Mouse (Mus musculus) liver, embryonic 12.5 days (tissue): Measurements from ENCODE around the gene Traf1. TPM values are rescaled to one million over a fixed set of nuclear protein-coding genes. Genes with fewer than 3 reads are reported as not detected.

Source experiments
- ATAC-seq: fragments of 200-750 bp; cut with Nextera tagmentation; 2 replicates; pipeline ENCODE4 v1.8.0; 2017; ENCODE audit warnings: moderate number of reproducible peaks, mild to moderate bottlenecking, moderate library complexity
- H3K27ac ChIP-seq: fragments of 300-500 bp; sonication (generic); 2 replicates; pipeline ENCODE4 v1.5.1; 2016; ENCODE audit warnings: mild to moderate bottlenecking
- H3K27me3 ChIP-seq: fragments of 300-500 bp; sonication (generic); replicated peaks from 2 replicates; pipeline ENCODE4 v1.6.1; 2016; ENCODE audit warnings: mild to moderate bottlenecking, moderate library complexity
- H3K36me3 ChIP-seq: fragments of 300-500 bp; sonication (generic); 2 replicates; pipeline ENCODE4 v1.6.1; 2016; ENCODE audit warnings: mild to moderate bottlenecking, moderate library complexity
- H3K4me1 ChIP-seq: fragments of 300-500 bp; sonication (generic); 2 replicates; pipeline ENCODE4 v1.6.1; 2016
- H3K4me2 ChIP-seq: fragments of 300-500 bp; sonication (generic); 2 replicates; pipeline ENCODE4 v1.6.1; 2016; ENCODE audit warnings: mild to moderate bottlenecking, moderate library complexity
- H3K4me3 ChIP-seq: fragments of 300-500 bp; sonication (generic); 2 replicates; pipeline ENCODE4 v1.5.1; 2016; ENCODE audit warnings: mild to moderate bottlenecking, moderate library complexity
- H3K9ac ChIP-seq: fragments of 300-500 bp; sonication (generic); 2 replicates; pipeline ENCODE4 v1.6.1; 2016; ENCODE audit warnings: mild to moderate bottlenecking, moderate library complexity
- H3K9me3 ChIP-seq: fragments of 300-500 bp; sonication (generic); replicated peaks from 2 replicates; pipeline ENCODE4 v1.6.1; 2016; ENCODE audit warnings: mild to moderate bottlenecking, moderate library complexity
- WGBS: fragments of 180-500 bp; shearing (Covaris S2); methylation state at CpG from one replicate; pipeline ENCODE4 v1.1.7; 2016; ENCODE audit not compliant: insufficient replicate concordance; 5-methylcytosine and 5-hydroxymethylcytosine counted together
- polyA plus RNA-seq: library from polyadenylated mRNA; unstranded; fragments of >200 nt; fragmentation: Nextera tagmentation; extraction: Ambion mirVana; gene quantifications from 2 replicates; pipeline ENCODE4 v1.2.1, GENCODE M21; 2016

Gene Traf1
- polyA plus RNA-seq, 1 experiment from 2014 or later = 0.27 TPM

- ATAC-seq = no peak
These were observed 3.1 kb upstream of the Traf1 start for GRCm38 (mm10) chr2:34964651-34965050.

GRCm38 (mm10) chr2:34964230-34964629 is 2.7 kb upstream of the Traf1 start:
- Histone ChIP-seq H3K4me3 (no peak overlapping the region), H3K27ac (no peak overlapping the region), H3K27me3 (peaks cover 23% of the 10 kb centered on the region), H3K36me3 (no peaks in the 10 kb centered on the region), H3K4me1 (peaks cover 29% of the 10 kb centered on the region), H3K9me3 (no peaks in the 10 kb centered on the region), H3K9ac (no peak overlapping the region), H3K4me2 (no peak overlapping the region)
- WGBS = 79% methylated on average over 6 of the region's 6 CpGs
- no peak for ATAC-seq

More at GRCm38 (mm10) chr2:34964651-34965050, 3.1 kb upstream of the Traf1 start:
- Histone ChIP-seq H3K9ac (no peak overlapping the region), H3K27ac (no peak overlapping the region), H3K9me3 (no peaks in the 10 kb centered on the region), H3K4me1 (peaks cover 29% of the 10 kb centered on the region), H3K4me3 (no peak overlapping the region), H3K4me2 (no peak overlapping the region), H3K27me3 (peaks cover 23% of the 10 kb centered on the region), H3K36me3 (no peaks in the 10 kb centered on the region)
- WGBS = 75% methylated on average over 9 of the region's 9 CpGs

GRCm38 (mm10) chr2:34963371-34963956 is 1.9 kb upstream of the Traf1 start:
- H3K4me1 ChIP-seq = peaks cover 29% of the 10 kb centered on the region
- H3K4me3 ChIP-seq = no peak overlapping the region
- ATAC-seq = no peak
- WGBS = 59% methylated on average over 13 of the region's 13 CpGs
- H3K4me2 ChIP-seq = no peak overlapping the region
- H3K36me3 ChIP-seq = no peaks in the 10 kb centered on the region
- no peaks in the 10 kb centered on the region for H3K9me3 ChIP-seq
- H3K27me3 ChIP-seq = peaks cover 23% of the 10 kb centered on the region
- H3K27ac ChIP-seq = no peak overlapping the region
- H3K9ac ChIP-seq = no peak overlapping the region

GRCm38 (mm10) chr2:34962893-34963292 is 1.3 kb upstream of the Traf1 start:
- H3K4me3 ChIP-seq = no peak overlapping the region
- 73% methylated on average over 9 of the region's 9 CpGs for WGBS
- no peak overlapping the region for H3K4me2 ChIP-seq
- no peak overlapping the region for H3K27ac ChIP-seq
- H3K9me3 ChIP-seq = no peaks in the 10 kb centered on the region
- no peak for ATAC-seq
- peaks cover 23% of the 10 kb centered on the region for H3K27me3 ChIP-seq
- H3K9ac ChIP-seq = no peak overlapping the region
- H3K4me1 ChIP-seq = peaks cover 29% of the 10 kb centered on the region
- H3K36me3 ChIP-seq = no peaks in the 10 kb centered on the region

GRCm38 (mm10) chr2:34962211-34962610 is 639 bp upstream of the Traf1 start:
- Histone ChIP-seq H3K36me3 (no peaks in the 10 kb centered on the region), H3K27me3 (peaks cover 23% of the 10 kb centered on the region), H3K4me1 (peaks cover 29% of the 10 kb centered on the region), H3K9me3 (no peaks in the 10 kb centered on the region), H3K4me3 (no peak overlapping the region), H3K27ac (no peak overlapping the region), H3K9ac (no peak overlapping the region), H3K4me2 (no peak overlapping the region)
- 52% methylated on average over 2 of the region's 2 CpGs for WGBS
- no peak for ATAC-seq

GRCm38 (mm10) chr2:34960966-34961365 is 606 bp downstream of the Traf1 start:
- H3K4me2 ChIP-seq = peak overlapping the region; percentile 56
- no peak overlapping the region for H3K27ac ChIP-seq
- ATAC-seq = no peak
- no peaks in the 10 kb centered on the region for H3K36me3 ChIP-seq
- WGBS = 58% methylated on average over 6 of the region's 6 CpGs
- H3K9me3 ChIP-seq = no peaks in the 10 kb centered on the region
- H3K27me3 ChIP-seq = peaks cover 23% of the 10 kb centered on the region
- H3K4me3 ChIP-seq = peak overlapping the region; percentile 25
- no peak overlapping the region for H3K9ac ChIP-seq
- H3K4me1 ChIP-seq = peaks cover 29% of the 10 kb centered on the region

GRCm38 (mm10) chr2:34960466-34960865 is 1.1 kb downstream of the Traf1 start:
- Histone ChIP-seq H3K9ac (no peak overlapping the region), H3K27ac (no peak overlapping the region), H3K27me3 (peaks cover 23% of the 10 kb centered on the region), H3K4me3 (no peak overlapping the region), H3K9me3 (no peaks in the 10 kb centered on the region), H3K4me1 (peaks cover 24% of the 10 kb centered on the region), H3K4me2 (no peak overlapping the region), H3K36me3 (no peaks in the 10 kb centered on the region)
- no peak for ATAC-seq
- WGBS = 59% methylated on average over 5 of the region's 5 CpGs

GRCm38 (mm10) chr2:34958582-34958981 is 3.0 kb downstream of the Traf1 start:
- Histone ChIP-seq H3K4me1 (peaks cover 13% of the 10 kb centered on the region; the same call in 1 of the 2 replicates), H3K4me2 (no peak overlapping the region), H3K9me3 (no peaks in the 10 kb centered on the region), H3K36me3 (no peaks in the 10 kb centered on the region), H3K27me3 (peaks cover 23% of the 10 kb centered on the region), H3K9ac (no peak overlapping the region), H3K4me3 (no peak overlapping the region), H3K27ac (no peak overlapping the region)
- whole genome bisulfite sequencing = 66% methylated on average over 7 of the region's 7 CpGs
- ATAC-seq = no peak

- WGBS = 47% methylated on average over 7 of the region's 7 CpGs
- Histone ChIP-seq H3K9me3 (no peaks in the 10 kb centered on the region), H3K27me3 (peaks cover 23% of the 10 kb centered on the region), H3K27ac (no peak overlapping the region), H3K4me3 (no peak overlapping the region), H3K36me3 (no peaks in the 10 kb centered on the region), H3K4me2 (no peak overlapping the region), H3K9ac (no peak overlapping the region), H3K4me1 (peaks cover 9% of the 10 kb centered on the region; the same call in 1 of the 2 replicates)
- no peak for ATAC-seq
These were observed 3.5 kb downstream of the Traf1 start for GRCm38 (mm10) chr2:34958036-34958435.

- Histone ChIP-seq H3K9ac (no peak overlapping the region), H3K9me3 (no peaks in the 10 kb centered on the region), H3K36me3 (no peaks in the 10 kb centered on the region), H3K4me1 (peaks cover 9% of the 10 kb centered on the region; the same call in 1 of the 2 replicates), H3K4me3 (no peak overlapping the region), H3K27ac (no peak overlapping the region), H3K4me2 (no peak overlapping the region), H3K27me3 (peaks cover 23% of the 10 kb centered on the region)
- 52% methylated on average over 1 of the region's 1 CpGs for WGBS
- no peak for ATAC-seq
These were observed 4.2 kb downstream of the Traf1 start for GRCm38 (mm10) chr2:34957405-34957804.

GRCm38 (mm10) chr2:34956941-34957340 is 4.6 kb downstream of the Traf1 start:
- H3K36me3 ChIP-seq = no peaks in the 10 kb centered on the region
- no peak overlapping the region for H3K4me2 ChIP-seq
- no peak overlapping the region for H3K4me3 ChIP-seq
- H3K9me3 ChIP-seq = no peaks in the 10 kb centered on the region
- peaks cover 9% of the 10 kb centered on the region; the same call in 1 of the 2 replicates for H3K4me1 ChIP-seq
- peaks cover 19% of the 10 kb centered on the region for H3K27me3 ChIP-seq
- no peak overlapping the region for H3K9ac ChIP-seq
- H3K27ac ChIP-seq = no peak overlapping the region
- ATAC-seq = no peak
- 51% methylated on average over 5 of the region's 5 CpGs for WGBS

GRCm38 (mm10) chr2:34954344-34954743 is 7.2 kb downstream of the Traf1 start:
- H3K27ac ChIP-seq = no peak overlapping the region
- no peaks in the 10 kb centered on the region for H3K36me3 ChIP-seq
- H3K27me3 ChIP-seq = no peaks in the 10 kb centered on the region; the same call in 1 of the 2 replicates
- H3K4me3 ChIP-seq = no peak overlapping the region
- ATAC-seq = no peak
- no peak overlapping the region for H3K4me2 ChIP-seq
- H3K4me1 ChIP-seq = no peaks in the 10 kb centered on the region
- no peaks in the 10 kb centered on the region for H3K9me3 ChIP-seq
- no peak overlapping the region for H3K9ac ChIP-seq
